Mouse (Mus musculus): ENCODE results near the gene Ryr3.

GRCm38 (mm10) chr2:113115897-113116283 lies 101.0 kb downstream of the Ryr3 start:
- TF ChIP-seq POLR2AphosphoS5 (IDR thresholded peaks at IDR 0.05; ENCODE audit: insufficient replicate concordance, low read depth, low read length) (no peak), CTCF (IDR thresholded peaks at IDR 0.05; ENCODE audit: low read depth, low read length) (no peak), GATA1 (IDR thresholded peaks at IDR 0.05; ENCODE audit: borderline replicate concordance, low read length) (no peak)

Data from G1E (cell line).